Mouse (Mus musculus): ENCODE results near the gene Iqsec3. TPM values are rescaled to one million over a fixed set of nuclear protein-coding genes. Genes with fewer than 3 reads are reported as not detected.

The Iqsec3 gene
- polyA plus RNA-seq, 1 experiment from 2014 or later, result 0.21 TPM

DNA sequence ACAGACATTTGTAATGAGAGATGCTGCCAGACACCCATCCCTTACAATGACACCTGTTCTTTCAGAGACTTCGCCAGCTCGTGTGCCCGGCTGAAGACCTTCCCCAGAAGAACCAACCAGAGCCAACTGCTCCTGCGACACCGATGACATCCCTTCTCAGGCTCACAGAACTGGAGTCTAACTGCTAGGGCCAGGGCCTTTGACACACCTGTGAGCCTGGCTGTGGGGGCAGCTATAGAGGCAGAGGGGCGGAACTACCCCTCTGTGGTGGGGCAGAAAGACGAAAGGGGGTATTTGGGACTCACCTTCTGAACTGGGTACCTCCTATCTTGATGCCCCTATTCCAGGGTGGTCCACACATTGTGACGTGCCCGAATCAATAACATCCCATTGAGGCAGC, 136.2 kb downstream of the Iqsec3 start:
- H3K4me2 ChIP-seq (ENCODE audit: low read depth, low read length), result no peak overlapping the region
- no peaks in the 10 kb centered on the region for H3K36me3 ChIP-seq (ENCODE audit: control insufficient read depth, insufficient read depth, low read length)
- H3K4me3 ChIP-seq (replicated peaks; ENCODE audit: low read length), result no peak overlapping the region
- no peak overlapping the region for H3K9ac ChIP-seq (ENCODE audit: low read length)
- 95% methylated on average over 9 of the region's 9 CpGs for WGBS
- no peaks in the 10 kb centered on the region for H3K27me3 ChIP-seq (ENCODE audit: control insufficient read depth, insufficient read depth, low read length)
- ATAC-seq (ENCODE audit: insufficient read depth, low FRiP score), result no peak
- H3K27ac ChIP-seq (ENCODE audit: low read length), result no peak overlapping the region
- no peaks in the 10 kb centered on the region for H3K9me3 ChIP-seq (replicated peaks; ENCODE audit: control insufficient read depth, low read length)
- no peaks in the 10 kb centered on the region for H3K4me1 ChIP-seq (ENCODE audit: control insufficient read depth, insufficient read depth, low read length)

- 62% methylated on average over 8 of the region's 8 CpGs for WGBS
- Histone ChIP-seq H3K4me3 (replicated peaks; ENCODE audit: low read length) (no peak overlapping the region), H3K4me1 (ENCODE audit: control insufficient read depth, insufficient read depth, low read length) (no peaks in the 10 kb centered on the region), H3K27ac (ENCODE audit: low read length) (no peak overlapping the region), H3K9me3 (replicated peaks; ENCODE audit: control insufficient read depth, low read length) (no peaks in the 10 kb centered on the region), H3K27me3 (ENCODE audit: control insufficient read depth, insufficient read depth, low read length) (no peaks in the 10 kb centered on the region), H3K36me3 (ENCODE audit: control insufficient read depth, insufficient read depth, low read length) (no peaks in the 10 kb centered on the region), H3K9ac (ENCODE audit: low read length) (no peak overlapping the region), H3K4me2 (ENCODE audit: low read depth, low read length) (no peak overlapping the region)
- ATAC-seq (ENCODE audit: insufficient read depth, low FRiP score), result no peak; the same call in 1 of the 2 replicates
Measured at GRCm38 (mm10) chr6:121336558-121336957, 136.9 kb downstream of the Iqsec3 start.

GRCm38 (mm10) chr6:121335841-121336240, 137.6 kb downstream of the Iqsec3 start:
- 77% methylated on average over 9 of the region's 9 CpGs for WGBS
- H3K4me2 ChIP-seq (ENCODE audit: low read depth, low read length), result no peak overlapping the region
- H3K4me3 ChIP-seq (replicated peaks; ENCODE audit: low read length), result no peak overlapping the region
- H3K9me3 ChIP-seq (replicated peaks; ENCODE audit: control insufficient read depth, low read length), result no peaks in the 10 kb centered on the region
- H3K27me3 ChIP-seq (ENCODE audit: control insufficient read depth, insufficient read depth, low read length), result no peaks in the 10 kb centered on the region
- H3K27ac ChIP-seq (ENCODE audit: low read length), result no peak overlapping the region
- no peak overlapping the region for H3K9ac ChIP-seq (ENCODE audit: low read length)
- ATAC-seq (ENCODE audit: insufficient read depth, low FRiP score), result no peak
- H3K4me1 ChIP-seq (ENCODE audit: control insufficient read depth, insufficient read depth, low read length), result no peaks in the 10 kb centered on the region
- H3K36me3 ChIP-seq (ENCODE audit: control insufficient read depth, insufficient read depth, low read length), result no peaks in the 10 kb centered on the region

- 18% methylated on average over 10 of the region's 10 CpGs for WGBS
- Histone ChIP-seq H3K27ac (ENCODE audit: low read length) (no peak overlapping the region), H3K27me3 (ENCODE audit: control insufficient read depth, insufficient read depth, low read length) (no peaks in the 10 kb centered on the region), H3K36me3 (ENCODE audit: control insufficient read depth, insufficient read depth, low read length) (no peaks in the 10 kb centered on the region), H3K4me1 (ENCODE audit: control insufficient read depth, insufficient read depth, low read length) (peaks cover 13% of the 10 kb centered on the region), H3K9ac (ENCODE audit: low read length) (no peak overlapping the region), H3K9me3 (replicated peaks; ENCODE audit: control insufficient read depth, low read length) (no peaks in the 10 kb centered on the region), H3K4me2 (ENCODE audit: low read depth, low read length) (no peak overlapping the region), H3K4me3 (replicated peaks; ENCODE audit: low read length) (no peak overlapping the region)
- ATAC-seq (ENCODE audit: insufficient read depth, low FRiP score), result peak; percentile 27; the same call in 1 of the 2 replicates
Measured at GRCm38 (mm10) chr6:121329848-121330508, 143.5 kb downstream of the Iqsec3 start.

- H3K36me3 ChIP-seq (ENCODE audit: control insufficient read depth, insufficient read depth, low read length), result no peaks in the 10 kb centered on the region
- no peak overlapping the region for H3K4me2 ChIP-seq (ENCODE audit: low read depth, low read length)
- no peak overlapping the region for H3K4me3 ChIP-seq (replicated peaks; ENCODE audit: low read length)
- H3K27me3 ChIP-seq (ENCODE audit: control insufficient read depth, insufficient read depth, low read length), result no peaks in the 10 kb centered on the region
- H3K9me3 ChIP-seq (replicated peaks; ENCODE audit: control insufficient read depth, low read length), result no peaks in the 10 kb centered on the region
- H3K9ac ChIP-seq (ENCODE audit: low read length), result no peak overlapping the region
- peaks cover 13% of the 10 kb centered on the region for H3K4me1 ChIP-seq (ENCODE audit: control insufficient read depth, insufficient read depth, low read length)
- WGBS, result 72% methylated on average over 9 of the region's 9 CpGs
- H3K27ac ChIP-seq (ENCODE audit: low read length), result no peak overlapping the region
- ATAC-seq (ENCODE audit: insufficient read depth, low FRiP score), result no peak
Measured at GRCm38 (mm10) chr6:121328417-121328884, 145.0 kb downstream of the Iqsec3 start.

GRCm38 (mm10) chr6:121326486-121327069, 146.9 kb downstream of the Iqsec3 start:
- Histone ChIP-seq H3K27ac (ENCODE audit: low read length) (no peak overlapping the region), H3K4me2 (ENCODE audit: low read depth, low read length) (no peak overlapping the region), H3K4me1 (ENCODE audit: control insufficient read depth, insufficient read depth, low read length) (peaks cover 13% of the 10 kb centered on the region), H3K9ac (ENCODE audit: low read length) (no peak overlapping the region), H3K9me3 (replicated peaks; ENCODE audit: control insufficient read depth, low read length) (no peaks in the 10 kb centered on the region), H3K4me3 (replicated peaks; ENCODE audit: low read length) (no peak overlapping the region), H3K36me3 (ENCODE audit: control insufficient read depth, insufficient read depth, low read length) (no peaks in the 10 kb centered on the region), H3K27me3 (ENCODE audit: control insufficient read depth, insufficient read depth, low read length) (no peaks in the 10 kb centered on the region)
- no peak for ATAC-seq (ENCODE audit: insufficient read depth, low FRiP score)
- 44% methylated on average over 10 of the region's 10 CpGs for WGBS

DNA sequence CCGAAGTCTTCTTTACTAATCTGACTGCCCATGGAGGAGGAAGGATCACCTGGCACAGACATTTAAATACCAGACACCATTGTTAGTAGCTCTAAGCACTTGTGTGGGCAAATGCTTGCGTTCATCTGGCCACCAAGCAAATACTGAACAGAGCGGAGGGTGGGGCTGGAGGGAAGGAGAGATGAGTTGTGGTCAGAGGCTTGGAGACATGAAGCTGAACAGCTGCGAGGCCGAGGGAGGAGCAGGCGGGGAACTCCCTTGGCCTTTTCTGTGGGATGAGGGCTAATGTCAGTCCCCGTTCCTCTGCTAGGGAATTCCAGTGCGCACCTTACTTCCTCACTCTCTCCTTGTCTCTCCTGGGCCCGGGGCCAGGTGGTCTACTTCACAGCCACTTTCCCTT, 147.7 kb downstream of the Iqsec3 start:
- Histone ChIP-seq H3K4me2 (ENCODE audit: low read depth, low read length) (no peak overlapping the region), H3K9ac (ENCODE audit: low read length) (no peak overlapping the region), H3K27ac (ENCODE audit: low read length) (no peak overlapping the region), H3K36me3 (ENCODE audit: control insufficient read depth, insufficient read depth, low read length) (no peaks in the 10 kb centered on the region), H3K27me3 (ENCODE audit: control insufficient read depth, insufficient read depth, low read length) (no peaks in the 10 kb centered on the region), H3K4me1 (ENCODE audit: control insufficient read depth, insufficient read depth, low read length) (peaks cover 13% of the 10 kb centered on the region), H3K9me3 (replicated peaks; ENCODE audit: control insufficient read depth, low read length) (no peaks in the 10 kb centered on the region), H3K4me3 (replicated peaks; ENCODE audit: low read length) (no peak overlapping the region)
- ATAC-seq (ENCODE audit: insufficient read depth, low FRiP score), result no peak
- WGBS, result 56% methylated on average over 9 of the region's 9 CpGs

- no peaks in the 10 kb centered on the region for H3K36me3 ChIP-seq (ENCODE audit: control insufficient read depth, insufficient read depth, low read length)
Measured at GRCm38 (mm10) chr6:121325298-121325697, 148.2 kb downstream of the Iqsec3 start.

More at GRCm38 (mm10) chr6:121325298-121325697, 148.2 kb downstream of the Iqsec3 start:
- no peak for ATAC-seq (ENCODE audit: insufficient read depth, low FRiP score)
- no peaks in the 10 kb centered on the region for H3K9me3 ChIP-seq (replicated peaks; ENCODE audit: control insufficient read depth, low read length)
- H3K27me3 ChIP-seq (ENCODE audit: control insufficient read depth, insufficient read depth, low read length), result no peaks in the 10 kb centered on the region
- no peak overlapping the region for H3K4me3 ChIP-seq (replicated peaks; ENCODE audit: low read length)
- no peak overlapping the region for H3K4me2 ChIP-seq (ENCODE audit: low read depth, low read length)
- no peak overlapping the region for H3K27ac ChIP-seq (ENCODE audit: low read length)
- 89% methylated on average over 3 of the region's 3 CpGs for WGBS
- no peak overlapping the region for H3K9ac ChIP-seq (ENCODE audit: low read length)
- H3K4me1 ChIP-seq (ENCODE audit: control insufficient read depth, insufficient read depth, low read length), result peaks cover 13% of the 10 kb centered on the region
